Mouse (Mus musculus): ENCODE data around the gene Tmbim1. TPM values are rescaled to one million over a fixed set of nuclear protein-coding genes. Genes with fewer than 3 reads are reported as not detected.

The Tmbim1 gene
- polyA plus RNA-seq, 1 experiment from 2014 or later: 3.7 TPM

GRCm38 (mm10) chr1:74250096-74250495, 55.3 kb downstream of the Tmbim1 start:
- no peak overlapping the region for H3K9ac ChIP-seq (ENCODE audit: low read length)
- H3K27me3 ChIP-seq (replicated peaks; ENCODE audit: control insufficient read depth, insufficient read depth, low read length): no peaks in the 10 kb centered on the region
- no peak for DNase-seq (ENCODE audit: low spot score)
- H3K4me1 ChIP-seq (ENCODE audit: control insufficient read depth, insufficient read depth, low read length): no peaks in the 10 kb centered on the region
- no peak overlapping the region for H3K27ac ChIP-seq (ENCODE audit: low read depth, low read length)
- H3K36me3 ChIP-seq (ENCODE audit: control insufficient read depth, insufficient read depth, low read length): peaks cover 68% of the 10 kb centered on the region
- no peaks in the 10 kb centered on the region for H3K9me3 ChIP-seq (replicated peaks; ENCODE audit: control insufficient read depth, low read length)
- 94% methylated on average over 4 of the region's 4 CpGs for WGBS
- ATAC-seq: no peak
- no peak overlapping the region for H3K4me3 ChIP-seq (ENCODE audit: low read depth, low read length)
- H3K4me2 ChIP-seq (ENCODE audit: low read length): no peak overlapping the region

GRCm38 (mm10) chr1:74249331-74249980, 56.0 kb downstream of the Tmbim1 start:
- no peaks in the 10 kb centered on the region for H3K4me1 ChIP-seq (ENCODE audit: control insufficient read depth, insufficient read depth, low read length)
- H3K4me2 ChIP-seq (ENCODE audit: low read length): no peak overlapping the region
- no peak for ATAC-seq
- H3K4me3 ChIP-seq (ENCODE audit: low read depth, low read length): no peak overlapping the region
- H3K9me3 ChIP-seq (replicated peaks; ENCODE audit: control insufficient read depth, low read length): no peaks in the 10 kb centered on the region
- peaks cover 61% of the 10 kb centered on the region for H3K36me3 ChIP-seq (ENCODE audit: control insufficient read depth, insufficient read depth, low read length)
- no peak overlapping the region for H3K27ac ChIP-seq (ENCODE audit: low read depth, low read length)
- no peaks in the 10 kb centered on the region for H3K27me3 ChIP-seq (replicated peaks; ENCODE audit: control insufficient read depth, insufficient read depth, low read length)
- DNase-seq (ENCODE audit: low spot score): no peak
- WGBS: 64% methylated on average over 5 of the region's 5 CpGs
- no peak overlapping the region for H3K9ac ChIP-seq (ENCODE audit: low read length)

- Histone ChIP-seq H3K9ac (ENCODE audit: low read length) (no peak overlapping the region), H3K36me3 (ENCODE audit: control insufficient read depth, insufficient read depth, low read length) (peaks cover 55% of the 10 kb centered on the region), H3K27me3 (replicated peaks; ENCODE audit: control insufficient read depth, insufficient read depth, low read length) (no peaks in the 10 kb centered on the region), H3K27ac (ENCODE audit: low read depth, low read length) (no peak overlapping the region), H3K4me3 (ENCODE audit: low read depth, low read length) (no peak overlapping the region), H3K9me3 (replicated peaks; ENCODE audit: control insufficient read depth, low read length) (no peaks in the 10 kb centered on the region), H3K4me2 (ENCODE audit: low read length) (no peak overlapping the region), H3K4me1 (ENCODE audit: control insufficient read depth, insufficient read depth, low read length) (no peaks in the 10 kb centered on the region)
- WGBS: 85% methylated on average over 1 of the region's 1 CpGs
- DNase-seq (ENCODE audit: low spot score): no peak
- ATAC-seq: no peak
These were observed 56.6 kb downstream of the Tmbim1 start for GRCm38 (mm10) chr1:74248799-74249198.

- Histone ChIP-seq H3K27me3 (replicated peaks; ENCODE audit: control insufficient read depth, insufficient read depth, low read length) (no peaks in the 10 kb centered on the region), H3K9ac (ENCODE audit: low read length) (no peak overlapping the region), H3K4me3 (ENCODE audit: low read depth, low read length) (no peak overlapping the region), H3K4me2 (ENCODE audit: low read length) (no peak overlapping the region), H3K36me3 (ENCODE audit: control insufficient read depth, insufficient read depth, low read length) (peaks cover 25% of the 10 kb centered on the region), H3K27ac (ENCODE audit: low read depth, low read length) (no peak overlapping the region), H3K4me1 (ENCODE audit: control insufficient read depth, insufficient read depth, low read length) (no peaks in the 10 kb centered on the region), H3K9me3 (replicated peaks; ENCODE audit: control insufficient read depth, low read length) (no peaks in the 10 kb centered on the region)
- WGBS: 93% methylated on average over 2 of the region's 2 CpGs
- DNase-seq (ENCODE audit: low spot score) (no peak), ATAC-seq (no peak)
These were observed 59.9 kb downstream of the Tmbim1 start for GRCm38 (mm10) chr1:74245525-74245924.

- no peaks in the 10 kb centered on the region for H3K27me3 ChIP-seq (replicated peaks; ENCODE audit: control insufficient read depth, insufficient read depth, low read length)
- DNase-seq (ENCODE audit: low spot score) (no peak), ATAC-seq (no peak)
- no peak overlapping the region for H3K27ac ChIP-seq (ENCODE audit: low read depth, low read length)
- 92% methylated on average over 4 of the region's 4 CpGs for whole genome bisulfite sequencing
- no peak overlapping the region for H3K4me2 ChIP-seq (ENCODE audit: low read length)
- H3K4me1 ChIP-seq (ENCODE audit: control insufficient read depth, insufficient read depth, low read length): peaks cover 22% of the 10 kb centered on the region
- H3K9ac ChIP-seq (ENCODE audit: low read length): no peak overlapping the region
- no peaks in the 10 kb centered on the region for H3K9me3 ChIP-seq (replicated peaks; ENCODE audit: control insufficient read depth, low read length)
- no peaks in the 10 kb centered on the region for H3K36me3 ChIP-seq (ENCODE audit: control insufficient read depth, insufficient read depth, low read length)
- no peak overlapping the region for H3K4me3 ChIP-seq (ENCODE audit: low read depth, low read length)
These were observed 64.6 kb downstream of the Tmbim1 start for GRCm38 (mm10) chr1:74240832-74241231.

GRCm38 (mm10) chr1:74240311-74240710, 65.1 kb downstream of the Tmbim1 start:
- Histone ChIP-seq H3K4me2 (ENCODE audit: low read length) (no peak overlapping the region), H3K9ac (ENCODE audit: low read length) (no peak overlapping the region), H3K27ac (ENCODE audit: low read depth, low read length) (no peak overlapping the region)

GRCm38 (mm10) chr1:74239618-74240017, 65.8 kb downstream of the Tmbim1 start:
- Histone ChIP-seq H3K27ac (ENCODE audit: low read depth, low read length) (no peak overlapping the region), H3K4me3 (ENCODE audit: low read depth, low read length) (no peak overlapping the region), H3K27me3 (replicated peaks; ENCODE audit: control insufficient read depth, insufficient read depth, low read length) (no peaks in the 10 kb centered on the region), H3K9me3 (replicated peaks; ENCODE audit: control insufficient read depth, low read length) (no peaks in the 10 kb centered on the region), H3K9ac (ENCODE audit: low read length) (peak overlapping the region; percentile 23; the same call in 1 of the 2 replicates), H3K4me1 (ENCODE audit: control insufficient read depth, insufficient read depth, low read length) (peaks cover 22% of the 10 kb centered on the region), H3K36me3 (ENCODE audit: control insufficient read depth, insufficient read depth, low read length) (no peaks in the 10 kb centered on the region), H3K4me2 (ENCODE audit: low read length) (peak overlapping the region; percentile 16; the same call in 1 of the 2 replicates)
- DNase-seq (ENCODE audit: low spot score): no peak
- ATAC-seq: no peak
- WGBS: 59% methylated on average over 11 of the region's 11 CpGs

More at GRCm38 (mm10) chr1:74240311-74240710, 65.1 kb downstream of the Tmbim1 start:
- H3K36me3 ChIP-seq (ENCODE audit: control insufficient read depth, insufficient read depth, low read length): no peaks in the 10 kb centered on the region
- H3K27me3 ChIP-seq (replicated peaks; ENCODE audit: control insufficient read depth, insufficient read depth, low read length): no peaks in the 10 kb centered on the region
- peaks cover 22% of the 10 kb centered on the region for H3K4me1 ChIP-seq (ENCODE audit: control insufficient read depth, insufficient read depth, low read length)
- no peaks in the 10 kb centered on the region for H3K9me3 ChIP-seq (replicated peaks; ENCODE audit: control insufficient read depth, low read length)
- H3K4me3 ChIP-seq (ENCODE audit: low read depth, low read length): no peak overlapping the region
- 72% methylated on average over 6 of the region's 6 CpGs for WGBS
- no peak for DNase-seq (ENCODE audit: low spot score)
- ATAC-seq: no peak

GRCm38 (mm10) chr1:74239162-74239561, 66.3 kb downstream of the Tmbim1 start:
- DNase-seq (ENCODE audit: low spot score) (no peak), ATAC-seq (no peak)
- 63% methylated on average over 7 of the region's 7 CpGs for WGBS
- Histone ChIP-seq H3K9ac (ENCODE audit: low read length) (peak overlapping the region; percentile 23; the same call in 1 of the 2 replicates), H3K4me2 (ENCODE audit: low read length) (peak overlapping the region; percentile 16; the same call in 1 of the 2 replicates), H3K27me3 (replicated peaks; ENCODE audit: control insufficient read depth, insufficient read depth, low read length) (no peaks in the 10 kb centered on the region), H3K4me3 (ENCODE audit: low read depth, low read length) (no peak overlapping the region), H3K4me1 (ENCODE audit: control insufficient read depth, insufficient read depth, low read length) (peaks cover 22% of the 10 kb centered on the region), H3K9me3 (replicated peaks; ENCODE audit: control insufficient read depth, low read length) (no peaks in the 10 kb centered on the region), H3K36me3 (ENCODE audit: control insufficient read depth, insufficient read depth, low read length) (no peaks in the 10 kb centered on the region), H3K27ac (ENCODE audit: low read depth, low read length) (no peak overlapping the region)

Data from forebrain, embryonic 14.5 days (tissue).